Mouse (Mus musculus): ENCODE measurements around the gene Amigo1.

- TF ChIP-seq CTCF (conservative IDR thresholded peaks at IDR 0.05; ENCODE audit: low read length) (no peak), NANOG (IDR thresholded peaks at IDR 0.05; ENCODE audit: borderline replicate concordance, low read length) (no peak), POU5F1 (IDR thresholded peaks at IDR 0.05; ENCODE audit: borderline replicate concordance, low read length) (no peak)
Observed at GRCm38 (mm10) chr3:108167499-108167898, 18.6 kb upstream of the Amigo1 start.
